Mouse (Mus musculus) hindbrain, embryonic 11.5 days (tissue): ENCODE results near the gene Epb42. TPM values are rescaled to one million over a fixed set of nuclear protein-coding genes. Genes with fewer than 3 reads are reported as not detected.
"Not testable (repeated sequence)": the region's sequence is repeated elsewhere in the genome, so short reads cannot be mapped to it uniquely, and the experiment has no call there.

Source experiments
- ATAC-seq: fragments of 200-750 bp; cut with Nextera tagmentation; 2 replicates; pipeline ENCODE4 v1.8.0; 2017; ENCODE audit warnings: mild to moderate bottlenecking, moderate TSS enrichment, moderate library complexity; ENCODE audit not compliant: low FRiP score
- DNase-seq: peaks from one replicate; pipeline ENCODE4 v3.0.0-alpha.2; 2015; ENCODE audit warnings: low spot score
- H3K27ac ChIP-seq: fragments of 300-500 bp; sonication (generic); 2 replicates; pipeline ENCODE4 v1.5.1; 2014; ENCODE audit warnings: mild to moderate bottlenecking, low read depth, low read length
- H3K27me3 ChIP-seq: fragments of 300-500 bp; sonication (generic); 2 replicates; pipeline ENCODE4 v1.6.1; 2014; ENCODE audit warnings: mild to moderate bottlenecking, low read length, moderate library complexity, mixed read lengths; ENCODE audit not compliant: control insufficient read depth, insufficient read depth
- H3K36me3 ChIP-seq: fragments of 300-500 bp; sonication (generic); 2 replicates; pipeline ENCODE4 v1.6.1; 2014; ENCODE audit warnings: mild to moderate bottlenecking, low read length, moderate library complexity, mixed read lengths; ENCODE audit not compliant: control insufficient read depth, insufficient read depth
- H3K4me1 ChIP-seq: fragments of 300-500 bp; sonication (generic); replicated peaks from 2 replicates; pipeline ENCODE4 v1.6.1; 2014; ENCODE audit warnings: low read length, mixed read lengths; ENCODE audit not compliant: control insufficient read depth, insufficient read depth
- H3K4me2 ChIP-seq: fragments of 300-500 bp; sonication (generic); replicated peaks from 2 replicates; pipeline ENCODE4 v1.6.1; 2014; ENCODE audit warnings: mild to moderate bottlenecking, low read depth, low read length
- H3K4me3 ChIP-seq: fragments of 300-500 bp; sonication (generic); 2 replicates; pipeline ENCODE4 v1.5.1; 2014; ENCODE audit warnings: low read depth, low read length
- H3K9ac ChIP-seq: fragments of 300-500 bp; sonication (generic); 2 replicates; pipeline ENCODE4 v1.6.1; 2014; ENCODE audit warnings: low read depth, low read length
- H3K9me3 ChIP-seq: fragments of 300-500 bp; sonication (generic); 2 replicates; pipeline ENCODE4 v1.6.1; 2016; ENCODE audit warnings: low read length; ENCODE audit not compliant: control insufficient read depth
- WGBS: fragments of 180-500 bp; shearing (Covaris S2); extraction: QIAGEN DNeasy Blood & Tissue Kit; methylation state at CpG from one replicate; pipeline ENCODE4 v1.1.7; 2014; 5-methylcytosine and 5-hydroxymethylcytosine counted together
- polyA plus RNA-seq: library from polyadenylated mRNA; unstranded; fragments of >200 nt; fragmentation: Nextera tagmentation; extraction: Ambion mirVana; gene quantifications from 2 replicates; pipeline ENCODE4 v1.2.1, GENCODE M21; 2014

Gene Epb42
- polyA plus RNA-seq, 1 experiment from 2014 or later, result 6.2 TPM

- WGBS, result 74% methylated on average over 2 of the region's 2 CpGs
- no peak overlapping the region for H3K9ac ChIP-seq
- ATAC-seq (no peak), DNase-seq (no peak)
- H3K9me3 ChIP-seq, result no peaks in the 10 kb centered on the region
- H3K27me3 ChIP-seq, result no peaks in the 10 kb centered on the region
- H3K4me3 ChIP-seq, result no peak overlapping the region
- no peak overlapping the region for H3K4me2 ChIP-seq
- no peak overlapping the region for H3K27ac ChIP-seq
- no peaks in the 10 kb centered on the region for H3K36me3 ChIP-seq
- H3K4me1 ChIP-seq, result no peaks in the 10 kb centered on the region
Measured at GRCm38 (mm10) chr2:121003586-121003985, 33.3 kb downstream of the Epb42 start.

GRCm38 (mm10) chr2:120998863-120999262 lies 38.0 kb downstream of the Epb42 start:
- WGBS, result 88% methylated on average over 8 of the region's 8 CpGs
- no peaks in the 10 kb centered on the region for H3K27me3 ChIP-seq
- no peaks in the 10 kb centered on the region for H3K36me3 ChIP-seq

GRCm38 (mm10) chr2:120996607-120997006 lies 40.3 kb downstream of the Epb42 start:
- 79% methylated on average over 1 of the region's 1 CpGs for WGBS
- not testable (repeated sequence) for H3K27ac ChIP-seq, H3K27me3 ChIP-seq, H3K36me3 ChIP-seq, H3K9ac ChIP-seq, H3K4me2 ChIP-seq, ATAC-seq, H3K9me3 ChIP-seq, H3K4me3 ChIP-seq, H3K4me1 ChIP-seq, DNase-seq

More at GRCm38 (mm10) chr2:120998863-120999262, 38.0 kb downstream of the Epb42 start:
- DNase-seq, result no peak
- Histone ChIP-seq H3K9me3 (no peaks in the 10 kb centered on the region), H3K27ac (no peak overlapping the region), H3K9ac (no peak overlapping the region), H3K4me1 (no peaks in the 10 kb centered on the region), H3K4me2 (no peak overlapping the region), H3K4me3 (no peak overlapping the region)
- ATAC-seq, result no peak

- H3K9ac ChIP-seq, result no peak overlapping the region
- H3K27ac ChIP-seq, result no peak overlapping the region
- ATAC-seq (no peak), DNase-seq (no peak)
- 77% methylated on average over 4 of the region's 4 CpGs for WGBS
- H3K9me3 ChIP-seq, result no peaks in the 10 kb centered on the region
- H3K4me2 ChIP-seq, result no peak overlapping the region
- H3K4me1 ChIP-seq, result no peaks in the 10 kb centered on the region
- H3K27me3 ChIP-seq, result no peaks in the 10 kb centered on the region
- H3K4me3 ChIP-seq, result no peak overlapping the region
- H3K36me3 ChIP-seq, result no peaks in the 10 kb centered on the region
Measured at GRCm38 (mm10) chr2:120991196-120991595, 45.7 kb downstream of the Epb42 start.

GRCm38 (mm10) chr2:120985241-120985640 lies 51.6 kb downstream of the Epb42 start:
- Histone ChIP-seq H3K9me3 (no peaks in the 10 kb centered on the region), H3K9ac (no peak overlapping the region), H3K4me3 (no peak overlapping the region), H3K36me3 (no peaks in the 10 kb centered on the region), H3K4me1 (no peaks in the 10 kb centered on the region), H3K27me3 (no peaks in the 10 kb centered on the region), H3K27ac (no peak overlapping the region), H3K4me2 (no peak overlapping the region)
- WGBS, result 97% methylated on average over 1 of the region's 1 CpGs
- no peak for ATAC-seq
- DNase-seq, result no peak

GRCm38 (mm10) chr2:120983611-120984010 lies 53.3 kb downstream of the Epb42 start:
- no peaks in the 10 kb centered on the region for H3K9me3 ChIP-seq
- no peak for DNase-seq
- H3K27ac ChIP-seq, result no peak overlapping the region
- H3K36me3 ChIP-seq, result no peaks in the 10 kb centered on the region
- no peak for ATAC-seq
- H3K9ac ChIP-seq, result no peak overlapping the region
- no peaks in the 10 kb centered on the region for H3K27me3 ChIP-seq
- H3K4me3 ChIP-seq, result no peak overlapping the region
- H3K4me1 ChIP-seq, result no peaks in the 10 kb centered on the region
- WGBS, result 9% methylated on average over 2 of the region's 2 CpGs
- H3K4me2 ChIP-seq, result no peak overlapping the region

GRCm38 (mm10) chr2:120980861-120981260 lies 56.0 kb downstream of the Epb42 start:
- Histone ChIP-seq H3K27me3 (no peaks in the 10 kb centered on the region), H3K9me3 (no peaks in the 10 kb centered on the region), H3K9ac (no peak overlapping the region), H3K27ac (no peak overlapping the region), H3K4me2 (no peak overlapping the region), H3K36me3 (no peaks in the 10 kb centered on the region), H3K4me1 (no peaks in the 10 kb centered on the region), H3K4me3 (no peak overlapping the region)
- DNase-seq, result no peak
- 62% methylated on average over 2 of the region's 2 CpGs for WGBS
- no peak for ATAC-seq

- H3K9me3 ChIP-seq, result no peaks in the 10 kb centered on the region
- no peak overlapping the region for H3K27ac ChIP-seq
- H3K4me3 ChIP-seq, result no peak overlapping the region
- H3K27me3 ChIP-seq, result no peaks in the 10 kb centered on the region
- no peak overlapping the region for H3K4me2 ChIP-seq
- H3K4me1 ChIP-seq, result no peaks in the 10 kb centered on the region
- no peak overlapping the region for H3K9ac ChIP-seq
- H3K36me3 ChIP-seq, result no peaks in the 10 kb centered on the region
- no peak for ATAC-seq
- 94% methylated on average over 1 of the region's 1 CpGs for WGBS
- no peak for DNase-seq
Measured at GRCm38 (mm10) chr2:120979819-120980218, 57.1 kb downstream of the Epb42 start.

GRCm38 (mm10) chr2:120978693-120979037 lies 58.2 kb downstream of the Epb42 start:
- Histone ChIP-seq H3K27me3 (no peaks in the 10 kb centered on the region), H3K9ac (no peak overlapping the region), H3K36me3 (no peaks in the 10 kb centered on the region), H3K9me3 (no peaks in the 10 kb centered on the region), H3K4me3 (no peak overlapping the region), H3K27ac (no peak overlapping the region), H3K4me2 (no peak overlapping the region), H3K4me1 (no peaks in the 10 kb centered on the region)
- 65% methylated on average over 2 of the region's 2 CpGs for whole genome bisulfite sequencing
- DNase-seq, result no peak
- no peak for ATAC-seq
